Mouse (Mus musculus) ovary, postnatal 14 days (tissue): ENCODE measurements around the gene Trnp1.
A peak's percentile ranks its signal among the peaks of the same experiment; 100 is the strongest.
"Not testable (repeated sequence)": the region's sequence is repeated elsewhere in the genome, so short reads cannot be mapped to it uniquely, and the experiment has no call there.

Source experiments
- DNase-seq: peaks from one replicate; pipeline ENCODE4 v3.0.0; 2022; ENCODE audit warnings: low spot score

Gene Trnp1

GRCm38 (mm10) chr4:133498160-133498724, at the start of gene Trnp1:
Gene Trnp1 (minus strand): TSS chr4:133498550.
- no peak for DNase-seq

DNA sequence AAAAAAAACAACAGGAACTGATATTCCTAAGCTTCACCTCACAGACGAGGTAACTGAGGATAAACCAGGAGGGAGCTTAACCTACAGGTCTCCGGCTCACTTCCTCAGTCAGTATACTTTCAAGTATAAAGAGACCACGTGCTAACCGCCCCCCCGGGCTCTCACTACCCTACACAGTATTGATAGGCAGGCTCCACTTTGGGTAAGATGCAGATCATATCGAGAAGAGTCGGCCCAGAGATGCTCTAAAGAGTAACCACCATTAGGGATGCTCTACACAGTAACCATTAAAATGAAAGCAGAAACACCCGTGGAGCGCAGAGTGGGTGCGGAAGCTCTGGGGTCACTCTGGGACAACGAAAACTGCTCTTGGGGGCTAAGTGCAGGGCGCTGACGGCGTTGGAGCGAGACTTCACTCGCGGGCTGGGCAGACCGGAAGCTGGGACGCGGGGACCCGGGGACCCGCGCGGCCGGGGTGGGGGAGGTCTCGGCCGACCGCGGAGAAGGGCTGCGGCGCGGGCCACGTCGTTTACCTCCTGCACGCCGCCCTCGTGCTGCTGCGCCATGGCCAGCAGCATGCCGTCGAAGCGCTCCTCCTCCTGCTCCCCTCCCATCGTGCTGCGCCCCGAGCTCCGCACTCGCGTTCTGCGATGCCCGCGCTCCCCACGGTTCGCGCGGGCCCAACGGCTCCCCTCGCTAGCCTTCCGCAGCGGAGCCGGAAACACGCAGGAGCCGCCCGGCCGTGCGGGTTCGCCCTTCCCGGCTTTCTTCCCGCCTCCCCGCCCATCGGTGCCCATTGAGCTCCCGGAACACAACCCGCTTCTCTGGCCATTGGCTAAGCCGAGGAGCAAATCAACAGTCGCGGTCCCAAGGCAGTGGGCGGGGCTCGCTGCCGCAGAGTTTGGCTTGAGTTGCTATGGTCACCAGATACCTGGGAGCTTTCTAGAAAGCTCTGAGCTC, 47.2 kb upstream of the Trnp1 start, which contains the start of gene Nudc:
Gene Nudc, minus strand, starts transcription at position 725 of the 960 bp plus-strand sequence.
- DNase-seq = peak; percentile 88

DNA sequence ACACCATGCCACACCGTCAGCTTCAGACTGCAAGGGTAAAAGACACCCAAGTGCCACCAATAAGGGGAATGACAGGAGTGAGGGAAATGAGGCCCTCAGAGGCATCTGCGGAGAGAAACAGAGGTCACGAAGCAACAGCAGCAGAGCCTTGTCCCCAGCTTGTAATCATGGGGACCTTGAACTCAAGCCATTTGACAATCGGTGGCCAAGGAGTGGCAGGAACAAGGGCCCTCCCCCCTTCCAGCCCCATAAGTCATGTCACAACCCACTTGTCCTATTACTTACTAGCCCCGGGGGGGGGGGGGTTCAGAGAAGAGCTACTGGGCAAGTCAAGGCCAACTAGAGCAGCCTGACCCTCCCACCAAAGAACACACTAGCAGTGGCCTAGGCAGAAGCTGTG, 38.3 kb upstream of the Trnp1 start:
- no peak for DNase-seq

DNA sequence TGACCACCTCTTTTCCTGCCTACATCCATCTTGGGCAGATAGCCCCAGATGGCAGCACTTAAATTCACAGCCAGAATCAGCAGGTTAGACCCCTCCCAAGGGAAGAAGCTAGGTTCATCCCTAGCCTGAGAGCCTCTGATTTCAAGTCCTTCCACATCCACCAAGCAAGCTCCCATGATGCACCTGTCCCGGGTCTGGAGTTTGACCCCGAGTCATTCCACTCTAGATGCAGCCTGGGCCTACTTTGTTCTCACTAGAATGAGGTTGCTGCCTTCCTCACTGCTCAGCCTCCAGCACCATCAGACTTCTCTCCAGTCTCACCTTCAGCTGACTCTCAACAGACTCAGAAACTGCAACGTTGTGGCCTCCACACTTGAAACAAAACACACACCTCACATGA, 37.7 kb upstream of the Trnp1 start:
- no peak for DNase-seq

GRCm38 (mm10) chr4:133532777-133533176, 34.4 kb upstream of the Trnp1 start:
- DNase-seq = no peak

- DNase-seq = no peak
Observed at GRCm38 (mm10) chr4:133527788-133528187, 29.4 kb upstream of the Trnp1 start.

DNA sequence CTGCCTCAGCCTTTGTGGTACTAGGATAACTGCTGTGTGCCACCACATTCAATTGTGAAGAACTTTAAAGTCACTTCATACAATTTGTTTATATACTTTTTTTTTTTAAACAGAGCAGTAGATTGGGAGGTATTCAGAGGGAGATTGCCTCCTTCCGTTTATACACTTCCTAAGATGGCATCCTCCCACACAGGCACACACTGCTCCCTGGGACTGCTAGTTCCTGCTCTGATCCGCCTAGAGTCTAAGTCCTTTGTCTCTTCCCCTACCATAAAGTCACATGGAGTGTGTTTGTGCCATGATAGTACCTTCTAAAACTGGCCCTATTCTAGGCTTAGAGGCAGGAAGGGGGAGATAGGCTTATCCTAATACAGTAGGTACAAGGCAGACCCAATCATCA, 23.2 kb upstream of the Trnp1 start:
- no peak for DNase-seq

- DNase-seq = no peak
Observed at GRCm38 (mm10) chr4:133519369-133519665, 21.0 kb upstream of the Trnp1 start.

DNA sequence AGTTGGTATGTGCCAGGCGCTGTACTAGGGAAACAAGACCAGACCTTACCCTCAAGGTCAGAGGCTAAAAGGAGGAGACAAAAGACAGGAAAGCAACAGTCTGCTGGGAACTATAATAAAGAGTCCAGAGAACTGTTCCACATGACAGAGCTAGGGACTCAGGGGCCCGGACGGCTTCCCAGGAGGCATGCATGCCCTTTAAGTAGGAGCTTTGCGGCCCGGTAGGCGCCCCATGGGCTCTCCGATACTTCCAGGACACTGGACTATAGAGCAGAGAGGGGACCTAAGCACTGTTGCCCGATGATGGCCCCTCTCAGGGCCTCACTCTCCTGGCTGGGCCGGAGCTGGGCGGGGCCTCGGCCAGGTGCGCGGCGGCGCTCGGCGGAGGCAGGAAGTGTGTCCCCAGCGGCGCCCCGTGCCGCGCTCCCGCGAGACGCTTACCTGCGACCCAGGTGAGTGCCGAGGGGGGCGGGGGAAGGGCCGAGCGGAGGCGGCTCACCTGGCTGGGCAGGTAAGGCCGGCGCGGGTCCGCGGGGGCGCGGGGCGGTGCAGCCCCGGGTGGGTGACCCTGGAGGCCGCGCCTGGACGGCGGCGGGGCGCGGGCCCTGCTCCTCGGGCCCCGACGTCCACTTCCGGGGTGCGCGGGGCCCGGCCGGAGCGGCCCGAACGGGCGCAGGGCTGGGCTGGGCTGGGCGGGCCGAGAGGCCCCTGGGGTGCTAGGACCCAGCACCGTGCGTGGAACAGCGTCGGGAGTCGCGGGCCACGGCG, 20.4 kb upstream of the Trnp1 start, which contains the start of gene Kdf1:
Gene Kdf1, plus strand, starts transcription at position 363 of the 768 bp plus-strand sequence.
- peak; percentile 48 for DNase-seq

- DNase-seq = peak; percentile 62
Observed at GRCm38 (mm10) chr4:133512972-133513371, 14.6 kb upstream of the Trnp1 start.

GRCm38 (mm10) chr4:133512511-133512910, 14.2 kb upstream of the Trnp1 start:
- DNase-seq = not testable (repeated sequence)

DNA sequence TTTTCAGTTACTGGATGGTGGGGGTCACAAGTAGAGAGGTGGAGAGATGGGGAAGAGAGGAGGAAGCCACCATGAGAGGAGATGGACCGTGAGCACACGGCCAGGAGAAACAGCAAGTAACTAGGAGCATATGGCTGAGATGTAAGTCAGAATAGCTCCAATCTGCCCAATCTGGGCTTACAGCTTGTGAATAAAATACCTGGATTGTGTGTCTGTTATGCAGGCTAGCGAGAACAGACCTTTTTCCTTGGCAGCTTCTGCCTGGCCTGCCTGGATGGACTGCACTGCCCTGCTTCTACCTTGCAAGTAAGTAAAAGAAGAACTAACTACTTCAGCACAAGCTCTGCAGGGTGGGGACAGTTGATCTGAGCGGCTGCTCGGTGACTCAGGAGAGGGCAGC, 12.7 kb upstream of the Trnp1 start:
- no peak for DNase-seq

GRCm38 (mm10) chr4:133508990-133509389, 10.6 kb upstream of the Trnp1 start:
- DNase-seq = no peak

DNA sequence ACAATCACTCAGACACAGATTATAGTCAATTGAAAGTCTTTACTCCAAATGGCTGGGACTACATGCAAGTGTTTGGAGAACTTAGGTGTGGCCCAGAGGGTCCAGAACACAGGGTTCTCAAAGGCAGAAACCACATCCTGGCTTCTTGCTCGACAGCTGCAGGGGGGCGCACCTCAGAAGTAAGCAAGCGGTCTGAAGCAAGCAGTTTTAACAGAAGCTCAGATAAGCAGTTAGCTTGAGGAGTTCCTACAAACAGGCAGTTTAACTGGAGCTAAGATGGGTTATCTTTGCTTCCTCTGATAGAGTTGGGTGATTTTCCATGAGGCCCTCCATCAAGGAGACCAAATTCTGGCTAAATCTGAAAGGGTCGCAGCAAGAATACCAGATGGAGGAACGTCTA, 8.2 kb upstream of the Trnp1 start:
- no peak for DNase-seq

DNA sequence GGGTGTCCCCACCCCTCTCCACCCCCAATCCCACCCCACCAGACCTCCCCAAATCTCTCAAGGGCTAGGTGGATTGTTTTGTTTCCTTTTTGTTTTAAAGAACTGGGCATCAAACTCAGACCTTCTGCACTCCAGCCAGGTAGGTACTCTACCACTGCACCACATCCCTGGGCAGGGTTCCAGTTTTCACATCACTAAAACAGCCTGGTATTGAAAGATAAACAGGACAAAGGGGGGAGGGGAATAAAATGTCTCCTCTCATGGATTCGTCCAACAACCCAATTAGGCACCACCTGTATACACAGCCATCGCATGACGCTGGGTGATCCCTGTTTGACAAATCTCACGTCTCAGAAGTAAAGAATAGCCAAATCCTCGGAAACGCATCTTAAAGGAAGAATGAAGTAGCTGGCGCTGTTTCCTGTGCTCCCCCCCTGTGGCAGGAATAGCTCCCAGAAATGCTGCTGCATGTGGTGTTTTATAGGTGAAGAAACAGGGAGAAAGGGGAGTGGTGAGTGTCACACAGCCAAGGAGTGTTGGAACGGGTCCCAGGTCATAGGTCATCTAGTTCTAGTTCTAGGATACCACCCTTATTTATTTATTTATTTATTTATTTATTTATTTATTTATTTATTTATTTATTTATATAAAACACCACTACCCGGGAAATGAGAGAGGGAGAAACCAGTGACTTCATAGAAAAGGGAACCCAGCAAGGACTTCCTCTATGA, 6.6 kb upstream of the Trnp1 start:
- no peak for DNase-seq

DNA sequence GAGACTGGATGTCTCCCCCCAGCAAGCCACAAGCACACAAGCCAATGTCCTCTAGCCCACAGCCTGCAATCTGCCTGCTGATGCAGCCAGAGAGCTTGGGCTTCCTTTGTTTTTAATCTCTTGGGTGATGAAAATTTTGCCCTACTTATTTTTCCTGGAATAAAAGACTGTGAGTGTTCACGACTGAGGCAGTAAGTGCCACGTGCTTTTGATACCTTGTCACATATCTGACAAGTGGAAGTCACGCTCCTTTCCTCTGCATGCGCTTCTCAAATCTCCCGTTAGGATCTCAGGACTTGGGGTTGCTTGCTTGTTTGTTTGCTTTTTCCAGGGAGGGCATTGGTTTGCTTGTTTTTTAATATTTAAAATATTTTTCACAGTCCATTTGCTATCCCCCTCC, 6.0 kb upstream of the Trnp1 start:
- no peak for DNase-seq

GRCm38 (mm10) chr4:133501514-133501913, 3.2 kb upstream of the Trnp1 start:
- DNase-seq = no peak

- no peak for DNase-seq
Observed at GRCm38 (mm10) chr4:133497461-133498159, 740 bp downstream of the Trnp1 start.

DNA sequence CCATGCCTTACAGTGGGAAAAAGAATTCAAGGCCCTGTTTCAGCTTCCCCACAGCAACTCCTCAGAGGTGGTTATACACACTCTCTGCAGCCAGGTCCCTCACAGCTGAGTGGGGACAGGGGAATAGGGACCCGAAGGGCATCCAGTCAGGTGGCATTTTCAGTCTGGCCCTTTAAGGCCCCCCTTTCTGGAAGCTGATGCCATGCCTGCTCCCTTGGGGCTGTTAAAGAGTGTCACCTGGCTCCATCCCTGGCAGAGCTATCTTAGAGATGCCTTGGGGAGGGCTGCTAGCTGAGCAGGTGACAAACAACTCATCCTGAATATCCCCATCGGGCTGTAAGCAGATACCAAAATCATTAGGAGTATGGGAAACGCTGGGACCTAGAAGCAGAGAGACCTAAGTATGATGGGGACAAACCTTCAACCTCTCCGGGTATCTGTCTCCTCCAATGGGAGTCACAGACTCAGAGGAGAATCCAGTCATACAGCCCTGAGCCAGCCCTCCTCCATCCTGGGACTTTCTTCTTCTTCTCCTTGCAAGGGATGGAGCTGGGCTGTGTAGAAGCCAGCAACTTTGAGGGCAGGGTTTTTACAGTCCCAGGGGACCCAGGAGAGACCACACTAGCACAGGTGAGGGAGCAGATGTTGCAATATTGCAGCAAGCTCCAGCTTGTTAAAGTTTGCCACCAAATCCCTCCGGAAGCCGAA, 1.5 kb downstream of the Trnp1 start:
- DNase-seq = no peak

- no peak for DNase-seq
Observed at GRCm38 (mm10) chr4:133495711-133496110, 2.6 kb downstream of the Trnp1 start.

GRCm38 (mm10) chr4:133494867-133495266, 3.5 kb downstream of the Trnp1 start:
- DNase-seq = no peak
